Mouse (Mus musculus) C2C12 (cell line): ENCODE results near the gene Pfkp. TPM values are rescaled to one million over a fixed set of nuclear protein-coding genes. Genes with fewer than 3 reads are reported as not detected.

Source experiments
- H3K27me3 ChIP-seq: one replicate; pipeline ENCODE4 v1.6.1; 2011; ENCODE audit not compliant: control insufficient read depth, insufficient read depth, insufficient read length
- H3K36me3 ChIP-seq: one replicate; pipeline ENCODE4 v1.6.1; 2011; ENCODE audit not compliant: control insufficient read depth, insufficient read depth
- H3K4me3 ChIP-seq: one replicate; pipeline ENCODE4 v1.5.1; 2011; ENCODE audit warnings: mild to moderate bottlenecking, control low read depth; ENCODE audit not compliant: poor library complexity, insufficient read depth, severe bottlenecking
- H3K79me2 ChIP-seq: one replicate; pipeline ENCODE4 v1.6.1; 2011; ENCODE audit not compliant: control insufficient read depth, insufficient read depth
- H3K79me3 ChIP-seq: one replicate; pipeline ENCODE4 v1.6.1; 2011; ENCODE audit warnings: low read depth, control low read depth
- H3ac ChIP-seq: one replicate; pipeline ENCODE3; 2011; ENCODE audit warnings: low read depth; ENCODE audit not compliant: control insufficient read depth, insufficient read length
- CEBPB ChIP-seq: IDR thresholded peaks from one replicate; pipeline ENCODE4 v1.6.1; 2011; ENCODE audit warnings: low read depth, mild to moderate bottlenecking, control low read depth, moderate library complexity
- CTCF ChIP-seq: IDR thresholded peaks from one replicate; pipeline ENCODE4 v1.5.1; 2011; ENCODE audit not compliant: control insufficient read depth, insufficient read depth, insufficient read length
- FOSL1 ChIP-seq: IDR thresholded peaks from one replicate; pipeline ENCODE4 v1.8.0; 2011; ENCODE audit warnings: mild to moderate bottlenecking, low read length; ENCODE audit not compliant: poor library complexity, insufficient read depth, severe bottlenecking
- MAX ChIP-seq: IDR thresholded peaks from one replicate; pipeline ENCODE4 v1.6.1; 2011; ENCODE audit warnings: mild to moderate bottlenecking, control low read depth
- MYOD1 ChIP-seq: IDR thresholded peaks from one replicate; pipeline ENCODE4 v1.6.1; 2011; ENCODE audit warnings: low read depth; ENCODE audit not compliant: control insufficient read depth, insufficient read length
- MYOG ChIP-seq: IDR thresholded peaks from one replicate; pipeline ENCODE4 v1.6.1; 2011; ENCODE audit not compliant: control insufficient read depth, insufficient read length; ENCODE audit errors: extremely low read depth
- USF1 ChIP-seq: IDR thresholded peaks from one replicate; pipeline ENCODE4 v1.6.1; 2011; ENCODE audit warnings: low read depth, mild to moderate bottlenecking, control low read depth, moderate library complexity
- long read RNA-seq, 2 experiments: library from polyadenylated mRNA; unstranded; transcript quantifications; one replicate each; pipeline ENCODE4 v2.0.0; 2019 to 2020
- polyA plus RNA-seq: library from polyadenylated mRNA; unstranded; fragments of >200 nt; fragmentation: generic; extraction: Trizol; gene quantifications from one replicate; pipeline ENCODE4 v1.2.1, GENCODE M21; 2012; ENCODE audit warnings: missing spikeins

Gene Pfkp
- polyA plus RNA-seq, result 38.7 TPM
- long read RNA-seq, experiment 1, full-length matches to known transcripts, result 40 of 53 reads
- long read RNA-seq, experiment 1, partial matches to known transcripts, result 10 of 53 reads
- long read RNA-seq, experiment 1, other reads (novel, unspliced or antisense), result 3 of 53 reads
- long read RNA-seq, experiment 2, full-length matches to known transcripts, result 357 of 373 reads
- long read RNA-seq, experiment 2, partial matches to known transcripts, result 5 of 373 reads
- long read RNA-seq, experiment 2, other reads (novel, unspliced or antisense), result 11 of 373 reads

DNA sequence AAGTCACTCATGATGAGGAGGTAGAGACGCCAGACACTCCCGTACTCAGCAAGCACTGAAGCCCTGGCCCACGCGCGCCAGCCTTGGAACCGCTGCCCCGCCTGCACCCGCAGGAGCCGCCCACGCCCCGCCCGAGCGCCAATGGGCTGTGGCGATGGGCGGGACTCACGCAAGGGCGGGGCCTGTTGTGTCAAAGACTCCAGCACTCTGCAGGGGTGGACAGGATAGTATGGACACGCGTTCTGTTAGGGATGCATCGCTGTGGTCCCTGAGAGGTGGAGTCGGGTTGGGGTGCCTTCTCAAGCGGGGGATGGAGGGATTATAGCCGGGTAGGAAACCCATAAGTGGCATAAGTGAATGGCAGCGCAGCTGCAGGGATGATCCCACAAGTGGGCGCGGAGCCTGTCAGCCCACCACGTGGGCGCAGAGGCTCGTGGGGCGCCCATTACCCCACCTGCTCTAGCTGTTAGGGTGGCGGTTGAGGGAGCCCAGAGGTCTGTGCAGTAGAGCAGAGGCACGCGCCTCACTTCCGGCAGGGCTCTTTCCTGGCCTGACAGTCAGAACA, at the start of gene Pfkp:
TSS of gene Pfkp (minus strand) at position 109 of the 565 bp plus-strand sequence.
- H3ac ChIP-seq, result peak within 1 kb of the TSS; percentile 56
- no peak for TF ChIP-seq CEBPB
- TF ChIP-seq MYOG, result no peak
- no peak for TF ChIP-seq CTCF
- no peak for TF ChIP-seq USF1
- no peak for TF ChIP-seq MYOD1
- TF ChIP-seq FOSL1, result no peak
- no peak for TF ChIP-seq MAX
- H3K79me3 ChIP-seq, result no peaks in the 10 kb centered on the region
- H3K27me3 ChIP-seq, result no peaks in the 10 kb centered on the region
- no peaks in the 10 kb centered on the region for H3K36me3 ChIP-seq
- no peaks in the 10 kb centered on the region for H3K79me2 ChIP-seq
- peak within 1 kb of the TSS; percentile 37 for H3K4me3 ChIP-seq

DNA sequence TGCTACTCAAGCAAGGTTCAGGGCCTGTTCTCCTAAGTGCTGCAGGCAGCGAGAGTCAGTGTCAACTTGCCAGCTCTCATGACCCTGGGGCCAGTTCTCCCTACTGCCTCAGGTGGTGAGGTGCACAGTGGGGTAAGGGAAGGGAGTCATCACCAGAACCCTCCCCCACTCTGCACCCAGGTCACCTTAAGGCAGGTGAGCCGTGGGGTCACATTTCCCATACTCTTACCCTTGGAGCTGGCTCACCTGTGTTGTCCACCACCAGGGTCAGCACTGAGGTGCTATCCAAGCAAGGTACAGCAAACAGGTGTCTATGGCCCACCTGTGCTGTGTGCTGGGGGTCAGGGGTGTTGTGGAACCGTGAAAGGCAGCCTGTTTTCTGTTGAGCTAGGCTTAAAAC, 42.0 kb upstream of the Pfkp start:
- no peak for TF ChIP-seq CTCF
- TF ChIP-seq MYOD1, result no peak
- TF ChIP-seq CEBPB, result no peak
- no peak for TF ChIP-seq MAX
- TF ChIP-seq FOSL1, result no peak
- TF ChIP-seq USF1, result no peak
- no peak for TF ChIP-seq MYOG
- Histone ChIP-seq H3K4me3 (no peak overlapping the region), H3ac (no peak overlapping the region), H3K36me3 (no peaks in the 10 kb centered on the region), H3K79me2 (no peaks in the 10 kb centered on the region), H3K79me3 (no peaks in the 10 kb centered on the region), H3K27me3 (no peaks in the 10 kb centered on the region)

DNA sequence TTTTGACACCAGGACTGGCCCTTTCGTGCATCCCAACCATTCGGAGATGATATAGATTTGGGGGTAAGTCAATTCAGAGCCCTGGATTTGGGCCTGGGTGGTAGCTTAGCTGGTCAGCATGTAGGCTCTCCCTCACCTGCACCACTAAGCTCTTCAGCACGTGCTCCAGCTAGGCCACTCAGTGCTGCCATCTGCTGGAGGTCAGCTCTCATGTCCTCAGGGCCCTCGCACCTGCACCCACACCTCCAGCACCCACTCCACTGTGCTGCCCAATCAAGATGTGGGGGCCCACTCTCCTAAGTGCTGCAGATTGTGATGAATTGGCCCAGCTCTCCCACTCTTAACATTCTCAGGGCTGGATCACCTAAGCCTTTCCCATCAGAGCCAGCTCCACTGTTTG, 41.4 kb upstream of the Pfkp start:
- no peak overlapping the region for H3K4me3 ChIP-seq
- H3ac ChIP-seq, result no peak overlapping the region
- H3K79me2 ChIP-seq, result no peaks in the 10 kb centered on the region
- H3K79me3 ChIP-seq, result no peaks in the 10 kb centered on the region
- no peaks in the 10 kb centered on the region for H3K27me3 ChIP-seq
- H3K36me3 ChIP-seq, result no peaks in the 10 kb centered on the region
- TF ChIP-seq FOSL1 (no peak), MYOG (no peak), CTCF (peak; percentile 64), MAX (no peak), USF1 (peak; percentile 8), CEBPB (no peak)

DNA sequence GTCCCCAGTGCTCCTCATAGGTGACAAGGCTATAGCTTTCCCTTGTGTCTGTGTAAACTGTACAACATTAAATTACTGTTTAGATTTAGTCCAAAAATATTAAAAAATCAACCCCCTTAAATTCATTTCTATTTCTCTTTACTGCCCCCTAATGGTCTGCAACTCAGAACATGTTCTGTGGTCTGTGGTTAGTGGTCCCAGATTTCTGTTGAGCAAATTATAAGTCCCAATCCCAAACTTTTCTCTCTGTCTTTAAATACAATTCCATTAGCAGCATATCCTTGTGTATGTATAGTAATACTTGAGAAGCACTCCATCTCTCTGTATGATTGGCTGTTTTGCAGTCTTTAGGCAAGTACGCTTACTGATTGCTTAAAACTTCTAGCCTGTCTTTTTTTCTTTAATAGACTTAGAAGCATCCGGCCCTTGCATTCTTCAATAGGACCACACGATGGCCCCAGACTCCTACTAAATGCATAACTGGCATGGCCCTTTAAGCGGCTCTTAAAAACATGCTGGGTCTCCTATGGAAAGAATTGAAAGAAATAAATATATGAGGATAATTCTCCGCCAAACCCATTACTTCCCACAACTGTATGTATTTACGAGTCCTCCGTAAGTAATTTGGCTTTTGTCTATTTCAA, 40.3 kb upstream of the Pfkp start:
- Histone ChIP-seq H3K4me3 (no peak overlapping the region), H3K27me3 (no peaks in the 10 kb centered on the region), H3K79me2 (no peaks in the 10 kb centered on the region), H3K79me3 (no peaks in the 10 kb centered on the region), H3K36me3 (no peaks in the 10 kb centered on the region), H3ac (no peak overlapping the region)
- TF ChIP-seq CEBPB (no peak), USF1 (no peak), FOSL1 (no peak), MYOG (no peak), MYOD1 (no peak), MAX (no peak), CTCF (no peak)

DNA sequence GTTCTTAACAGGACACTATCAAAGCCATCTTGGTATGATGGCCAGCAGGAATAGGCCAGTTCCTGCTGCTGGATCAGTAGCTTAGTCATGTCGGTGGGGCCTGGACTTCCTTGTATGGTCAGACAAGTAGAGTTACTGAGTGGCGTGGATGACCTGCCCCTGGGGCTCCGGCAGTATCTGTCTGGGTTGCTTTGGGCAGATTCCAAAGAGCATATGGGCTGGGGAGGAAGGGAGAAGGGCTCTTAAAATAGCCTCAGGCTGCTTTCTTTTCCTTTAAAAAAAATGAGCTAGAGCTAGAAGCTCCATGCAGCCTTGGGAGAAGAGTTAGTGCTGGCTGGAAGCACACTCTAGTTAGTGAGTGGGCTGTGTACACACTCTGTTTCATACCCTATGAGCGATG, 18.3 kb upstream of the Pfkp start:
- TF ChIP-seq MYOD1, result no peak
- no peak for TF ChIP-seq FOSL1
- TF ChIP-seq USF1, result no peak
- TF ChIP-seq MYOG, result no peak
- TF ChIP-seq CEBPB, result no peak
- TF ChIP-seq CTCF, result no peak
- TF ChIP-seq MAX, result no peak
- no peaks in the 10 kb centered on the region for H3K36me3 ChIP-seq

More for the DNA sequence above, 18.3 kb upstream of the Pfkp start:
- Histone ChIP-seq H3ac (no peak overlapping the region), H3K79me2 (no peaks in the 10 kb centered on the region), H3K79me3 (no peaks in the 10 kb centered on the region), H3K27me3 (no peaks in the 10 kb centered on the region), H3K4me3 (no peak overlapping the region)
